Mouse (Mus musculus): ENCODE results near the gene Lrrc74a.
A peak's percentile ranks its signal among the peaks of the same experiment; 100 is the strongest.

The Lrrc74a gene

DNA sequence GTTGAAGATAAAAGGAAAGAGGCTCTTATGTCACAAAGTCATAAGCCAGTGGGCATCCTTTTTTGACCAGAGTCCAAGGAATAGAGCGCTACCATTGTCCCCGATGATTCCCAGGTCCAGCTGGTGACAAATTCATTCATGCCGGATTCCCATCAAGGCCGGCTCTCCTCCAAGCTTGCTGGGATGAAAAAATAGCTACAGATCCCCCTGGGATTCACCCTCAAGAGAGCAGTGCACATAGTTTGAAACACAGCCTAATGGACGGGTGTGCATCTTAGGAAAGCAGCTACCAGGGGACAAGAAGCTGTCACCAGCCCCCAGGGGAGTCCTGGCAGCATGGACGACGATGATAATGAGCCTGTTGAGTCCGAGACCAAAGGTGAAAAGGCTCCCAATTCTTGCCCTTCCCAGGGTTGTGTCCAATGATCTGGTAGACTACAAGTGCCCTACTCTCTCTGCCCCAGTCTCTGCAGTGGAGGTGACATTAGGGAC lies at the start of gene Lrrc74a:
Lrrc74a (plus strand) TSS at position 51 of the 492 bp plus-strand sequence.
- no peak for DNase-seq (ENCODE audit: low spot score)

DNA sequence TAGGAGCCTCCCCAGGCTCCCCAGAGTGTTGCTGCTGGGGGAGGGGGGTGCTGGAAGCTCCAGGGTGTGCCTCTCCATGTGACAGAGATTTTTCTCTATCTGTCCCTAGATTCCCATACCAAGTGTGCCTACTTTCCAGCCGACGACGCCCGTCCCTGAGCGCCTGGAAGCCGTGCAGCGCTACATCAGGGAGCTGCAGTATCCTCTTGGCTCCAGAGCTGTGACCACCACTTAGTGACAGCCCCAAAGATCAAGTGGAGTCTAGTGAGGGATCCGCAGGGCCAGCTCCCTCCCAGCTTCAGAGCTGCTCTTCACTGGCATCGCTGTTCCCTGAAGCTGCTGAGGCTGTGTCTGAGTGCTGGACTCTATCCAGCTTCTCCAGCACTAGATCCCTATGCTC lies 48.9 kb upstream of the Lrrc74a start:
- no peak for DNase-seq (ENCODE audit: low spot score)

- DNase-seq (ENCODE audit: low spot score): no peak
These were observed 47.4 kb upstream of the Lrrc74a start for GRCm38 (mm10) chr12:86686551-86687330.

- DNase-seq (ENCODE audit: low spot score): no peak
These were observed 46.7 kb upstream of the Lrrc74a start for GRCm38 (mm10) chr12:86687445-86687955.

DNA sequence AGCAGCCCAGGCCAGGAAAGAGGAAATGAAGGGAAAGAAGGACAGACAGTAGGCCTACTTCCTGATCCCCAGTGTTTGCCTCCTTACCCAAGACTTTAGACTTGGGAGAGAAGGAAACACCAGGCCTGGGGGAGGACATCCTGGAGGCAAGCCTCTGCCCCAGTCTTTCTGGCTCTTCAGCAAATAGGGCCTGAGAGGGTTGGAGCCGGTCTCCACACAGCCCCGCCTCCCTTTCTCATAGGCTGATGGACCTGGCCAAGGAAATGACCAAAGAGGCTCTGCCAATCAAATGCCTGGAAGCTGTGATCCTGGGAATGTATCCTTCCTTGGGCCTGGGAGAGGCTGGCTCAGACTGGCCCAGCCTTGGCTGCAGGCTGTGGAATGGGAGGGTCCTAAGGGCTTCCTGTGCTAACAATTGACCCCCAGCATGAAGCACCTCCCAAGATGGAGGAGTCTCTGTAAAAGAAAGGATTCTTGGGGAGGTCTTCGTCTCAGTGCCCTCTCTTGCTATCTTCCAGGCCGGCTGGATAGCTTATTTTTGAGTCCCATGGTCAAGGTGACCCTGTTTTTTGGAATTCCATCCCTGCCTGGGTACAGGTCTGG lies 46.1 kb upstream of the Lrrc74a start:
- DNase-seq (ENCODE audit: low spot score): no peak

GRCm38 (mm10) chr12:86688917-86689316 lies 45.3 kb upstream of the Lrrc74a start:
- no peak for DNase-seq (ENCODE audit: low spot score)

GRCm38 (mm10) chr12:86690700-86691485 lies 43.3 kb upstream of the Lrrc74a start:
- no peak for DNase-seq (ENCODE audit: low spot score)

GRCm38 (mm10) chr12:86692471-86693356 lies 41.5 kb upstream of the Lrrc74a start:
- DNase-seq (ENCODE audit: low spot score): no peak

DNA sequence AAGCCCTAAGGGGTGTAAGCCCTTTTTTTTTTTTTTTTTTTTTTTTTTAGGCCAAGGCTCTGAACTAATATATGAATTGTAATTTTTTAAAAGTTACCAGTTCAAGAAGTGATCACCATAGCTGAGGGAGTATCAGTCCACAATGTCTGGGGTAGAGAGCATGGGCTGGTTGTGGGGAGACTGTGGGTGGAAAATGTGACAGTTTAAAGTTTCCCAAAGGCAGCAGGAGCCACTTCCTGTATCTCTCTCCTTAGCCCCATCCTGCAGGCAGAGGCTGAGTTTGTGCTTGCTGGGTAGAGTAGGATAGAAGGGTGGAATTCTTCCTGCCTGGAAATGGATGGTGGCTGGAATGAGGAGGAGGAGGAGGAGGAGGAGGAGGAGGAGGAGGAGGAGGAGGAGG lies 40.8 kb upstream of the Lrrc74a start:
- DNase-seq (ENCODE audit: low spot score): no peak

DNA sequence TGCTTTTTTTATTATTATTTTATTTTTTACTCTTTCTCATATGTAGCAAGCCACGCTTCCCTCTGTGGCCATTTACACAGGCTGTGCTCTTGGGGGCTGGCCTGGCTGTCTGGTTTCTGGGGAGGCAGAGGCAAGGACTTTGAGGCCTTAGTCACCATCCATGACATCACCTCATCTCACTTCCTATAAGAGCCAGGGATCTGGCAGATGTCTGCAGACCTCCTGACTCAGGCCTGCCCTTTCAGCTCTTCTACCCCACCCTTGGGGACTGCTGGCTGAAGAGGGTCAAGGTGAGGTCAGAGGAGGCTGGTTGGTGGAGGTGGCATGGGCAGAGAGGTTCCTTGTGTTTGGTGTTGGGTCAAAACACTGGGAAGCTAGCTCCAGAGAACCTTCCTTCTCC lies 39.7 kb upstream of the Lrrc74a start:
- no peak for DNase-seq (ENCODE audit: low spot score)

- no peak for DNase-seq (ENCODE audit: low spot score)
These were observed 36.2 kb upstream of the Lrrc74a start for GRCm38 (mm10) chr12:86697996-86698395.

DNA sequence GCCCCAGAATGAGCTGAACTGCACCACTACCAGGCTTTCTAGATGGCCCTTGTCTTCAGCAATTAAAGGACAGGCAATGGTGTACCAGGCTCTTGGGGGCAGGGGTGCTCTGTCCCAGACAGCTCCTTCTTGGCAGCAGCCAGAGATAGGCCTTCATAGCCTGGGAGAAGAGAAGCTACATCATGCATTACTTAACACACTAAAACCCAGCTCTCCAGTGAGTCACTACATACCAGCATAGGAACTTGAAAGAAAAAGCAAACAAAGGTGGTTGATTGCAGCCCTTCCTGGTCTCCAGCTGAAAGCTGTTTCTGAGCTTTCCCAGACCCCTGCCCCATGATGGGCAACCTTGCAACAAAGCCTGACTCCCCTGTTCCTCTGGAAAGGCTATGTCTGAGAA lies 35.6 kb upstream of the Lrrc74a start:
- DNase-seq (ENCODE audit: low spot score): no peak

DNA sequence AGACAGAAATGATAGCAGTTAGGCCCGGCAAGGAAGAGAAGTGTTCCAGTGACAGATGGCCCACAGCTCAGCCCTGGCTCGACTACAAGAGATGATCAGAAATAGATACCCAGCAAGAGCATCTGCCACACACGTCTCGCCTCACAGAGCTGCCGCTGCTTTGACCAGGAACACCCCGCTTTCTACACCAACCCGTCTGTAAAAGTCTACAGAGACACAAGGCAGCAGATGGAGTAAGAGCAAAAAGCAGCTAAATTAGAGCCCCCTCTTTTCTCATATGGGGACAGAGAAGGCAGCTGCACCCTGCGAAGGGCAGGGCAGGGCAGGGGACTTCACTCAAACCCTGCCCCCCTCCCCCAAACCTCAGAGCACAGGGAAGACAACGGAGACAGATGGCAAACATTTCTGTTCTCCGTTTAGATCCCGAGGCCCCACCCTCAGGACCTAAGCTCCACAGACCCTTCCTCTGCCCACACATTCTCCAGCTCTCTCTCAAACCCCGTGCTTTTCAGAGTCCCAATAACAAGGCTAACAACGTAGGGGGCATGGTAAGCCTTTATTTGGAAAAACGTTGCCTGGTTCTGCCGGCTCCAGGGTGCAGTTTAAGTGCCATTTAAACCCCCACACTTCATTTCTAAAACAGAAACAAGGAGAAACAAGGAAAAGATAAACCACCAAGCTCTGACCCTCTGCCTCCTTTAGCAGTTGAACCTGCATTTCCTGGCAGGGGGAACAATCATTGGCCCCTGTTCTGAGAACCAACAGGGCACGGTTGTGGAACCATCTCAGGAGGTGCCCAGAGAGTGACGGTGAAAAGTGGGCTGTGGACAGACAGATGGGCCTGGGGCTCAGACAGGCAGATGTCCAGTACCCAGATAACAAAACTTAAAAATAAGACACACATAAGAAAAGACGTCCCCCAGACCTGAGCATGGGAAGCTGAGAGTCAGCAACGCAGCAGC lies 33.9 kb upstream of the Lrrc74a start:
- no peak for DNase-seq (ENCODE audit: low spot score)

GRCm38 (mm10) chr12:86700927-86701310 lies 33.2 kb upstream of the Lrrc74a start:
- no peak for DNase-seq (ENCODE audit: low spot score)

GRCm38 (mm10) chr12:86701491-86701890 lies 32.7 kb upstream of the Lrrc74a start:
- DNase-seq (ENCODE audit: low spot score): no peak

GRCm38 (mm10) chr12:86702690-86703089 lies 31.5 kb upstream of the Lrrc74a start:
- no peak for DNase-seq (ENCODE audit: low spot score)

- no peak for DNase-seq (ENCODE audit: low spot score)
These were observed 28.3 kb upstream of the Lrrc74a start for GRCm38 (mm10) chr12:86705843-86706242.

GRCm38 (mm10) chr12:86714026-86714425 lies 20.1 kb upstream of the Lrrc74a start:
- no peak for DNase-seq (ENCODE audit: low spot score)

DNA sequence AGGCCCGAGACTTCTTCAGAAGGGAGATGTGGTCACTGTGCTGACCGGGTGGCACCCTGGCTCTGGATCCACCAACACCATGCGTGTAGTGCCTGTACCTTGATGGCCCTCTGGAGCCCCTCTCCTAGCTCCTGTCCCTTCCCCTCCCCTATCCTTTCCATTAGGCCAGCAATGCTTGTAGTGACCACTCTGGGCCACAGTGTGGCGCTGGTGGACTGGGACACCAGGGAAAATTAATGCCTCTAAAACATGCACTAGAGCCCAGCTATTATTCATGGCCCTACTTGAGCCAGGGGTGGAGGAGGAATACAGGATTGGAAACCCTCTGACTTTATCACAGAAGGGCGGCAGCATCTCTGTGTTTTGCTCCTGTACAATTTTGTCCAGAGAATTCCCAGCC lies 18.8 kb upstream of the Lrrc74a start:
- DNase-seq (ENCODE audit: low spot score): peak; percentile 22

GRCm38 (mm10) chr12:86716962-86717361 lies 17.2 kb upstream of the Lrrc74a start:
- DNase-seq (ENCODE audit: low spot score): no peak

All from spleen, adult 12 weeks (tissue).